Mouse (Mus musculus): Measurements from ENCODE around the gene Lig4.

DNA sequence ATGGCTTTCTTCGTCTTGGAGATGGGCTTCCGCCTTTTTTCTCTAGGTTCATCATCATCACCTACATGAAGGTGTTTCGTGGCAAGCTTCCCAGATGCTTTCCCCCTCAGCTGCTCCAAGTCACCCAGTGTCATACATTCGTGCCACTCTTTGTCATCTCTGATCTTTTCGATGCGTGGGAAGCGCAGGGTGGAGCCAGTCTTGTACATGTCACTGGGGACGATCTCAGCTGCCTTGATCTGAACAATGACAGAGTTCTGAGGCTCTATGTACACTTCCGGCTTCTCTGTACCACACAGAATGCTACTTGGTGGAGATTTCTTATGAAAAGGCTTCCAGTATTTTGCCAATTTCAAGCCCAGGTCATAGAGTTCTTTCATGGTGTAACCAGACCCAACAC is 5.6 kb downstream of the Lig4 start:
- no peak for TF ChIP-seq POLR2A (IDR thresholded peaks at IDR 0.05; ENCODE audit: insufficient read length, low read depth)
- TF ChIP-seq TCF12 (IDR thresholded peaks at IDR 0.05; ENCODE audit: insufficient read depth, poor library complexity, severe bottlenecking) = no peak
- no peak for TF ChIP-seq USF1 (IDR thresholded peaks at IDR 0.05; ENCODE audit: low read depth)
- no peak for TF ChIP-seq E2F4 (IDR thresholded peaks at IDR 0.05; ENCODE audit: insufficient read depth)
- no peak for TF ChIP-seq MYOG (IDR thresholded peaks at IDR 0.05; ENCODE audit: control insufficient read depth in 1 of 3, insufficient read depth in 1 of 3, insufficient read length in 2 of 3, low read depth in 2 of 3)
- no peak for TF ChIP-seq TCF3 (IDR thresholded peaks at IDR 0.05; ENCODE audit: insufficient read length, low read depth)
- TF ChIP-seq MAX (IDR thresholded peaks at IDR 0.05; ENCODE audit: low read depth) = no peak
- TF ChIP-seq MYOD1 (IDR thresholded peaks at IDR 0.05; ENCODE audit: control insufficient read depth in 1 of 3, insufficient read length in 2 of 3, low read depth in 2 of 3) = no peak
- no peak for TF ChIP-seq CEBPB (IDR thresholded peaks at IDR 0.05; ENCODE audit: insufficient read depth, poor library complexity, severe bottlenecking)
- TF ChIP-seq POLR2AphosphoS2 (IDR thresholded peaks at IDR 0.05; ENCODE audit: insufficient read length, low read depth) = no peak
- TF ChIP-seq SRF (IDR thresholded peaks at IDR 0.05; ENCODE audit: control insufficient read depth, insufficient read length, low read depth) = no peak
- TF ChIP-seq REST (IDR thresholded peaks at IDR 0.05; ENCODE audit: insufficient read depth, insufficient read length) = no peak
